Mouse (Mus musculus): ENCODE data around the gene P4htm.

DNA sequence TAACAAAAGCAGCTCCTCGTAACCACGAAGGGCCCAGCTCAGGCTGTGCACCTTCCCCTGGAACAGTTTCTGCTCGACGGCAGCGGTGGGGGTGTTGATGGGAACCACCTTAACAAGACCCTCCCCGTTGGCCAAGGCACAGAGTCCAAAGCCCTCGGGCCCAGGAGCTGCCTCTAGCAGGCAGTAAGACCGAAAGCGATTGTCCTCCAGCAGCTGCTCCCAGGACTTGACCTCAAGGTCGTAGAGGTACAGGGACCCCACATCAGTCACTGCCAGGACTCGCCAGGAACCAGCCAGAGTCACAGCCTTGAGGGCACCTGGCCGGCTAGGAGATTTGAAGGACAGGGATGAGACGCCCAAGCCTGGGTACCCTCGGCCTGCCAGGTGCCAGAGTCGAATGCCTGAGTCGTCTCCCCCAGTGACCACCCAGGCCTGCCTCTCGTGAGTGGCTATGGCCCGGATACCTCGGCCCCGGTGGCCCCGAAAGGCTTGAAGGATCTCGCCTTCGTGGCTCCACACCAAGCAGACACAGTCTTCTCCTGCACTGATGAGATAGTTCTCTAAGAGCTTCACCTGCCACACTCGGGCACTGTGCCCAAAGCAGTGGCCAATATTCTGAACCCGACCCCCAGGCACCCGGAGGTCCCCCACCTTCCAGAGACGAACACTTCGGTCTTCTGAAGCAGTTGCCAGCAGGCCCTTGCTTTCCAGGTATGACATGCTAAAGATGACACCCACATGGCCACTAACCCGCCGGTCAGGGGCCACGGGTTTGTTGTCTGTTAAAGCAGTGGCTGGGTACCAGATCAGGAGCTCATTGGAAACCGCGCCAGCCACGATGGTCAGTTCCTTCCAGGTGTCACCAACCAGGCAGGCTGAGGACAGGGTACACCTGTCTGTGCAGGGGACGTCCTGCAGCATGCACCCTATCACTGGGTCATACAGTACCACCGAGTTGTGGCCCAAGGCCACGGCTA, 21.9 kb downstream of the P4htm start:
- no peak for TF ChIP-seq CTCF (IDR thresholded peaks at IDR 0.05; ENCODE audit: extremely low read depth, insufficient read depth, insufficient read length, insufficient replicate concordance)
- no peak for TF ChIP-seq POLR2A (IDR thresholded peaks at IDR 0.05; ENCODE audit: low read depth, low read length)
